Mouse (Mus musculus): ENCODE measurements at regions not wholly inside any gene's neighbourhood (a gene's known extent, or its start where the extent isn't known, plus 50 kb on each side); places are given as distances from the start of the nearest gene placed in this dataset.
"Not testable (repeated sequence)": the region's sequence is repeated elsewhere in the genome, so short reads cannot be mapped to it uniquely, and the experiment has no call there.

- DNase-seq (ENCODE audit: low spot score): not testable (repeated sequence)
These were observed 385.1 kb downstream of the Gm8797 start for GRCm38 (mm10) chr3:6135754-6136153.

DNA sequence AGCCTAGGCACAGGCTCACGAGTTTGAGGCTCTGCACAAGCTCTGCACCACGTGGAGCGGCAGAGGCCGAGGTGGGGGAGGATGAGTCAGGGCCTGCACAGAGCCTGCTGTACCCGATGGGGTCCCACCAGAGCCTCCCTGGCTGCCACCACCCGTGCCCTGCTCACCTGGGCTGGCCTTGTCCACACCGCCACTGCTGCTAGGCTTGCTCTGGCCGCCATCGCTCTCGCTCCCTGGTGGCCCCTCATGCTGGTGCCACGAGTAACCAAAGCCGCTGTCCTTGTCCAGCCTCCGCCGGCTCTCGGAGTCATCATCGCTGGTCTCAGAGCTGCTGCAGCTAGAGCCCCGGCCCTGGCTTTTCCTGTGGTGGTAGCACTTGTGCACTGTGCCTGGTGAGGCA lies 386.8 kb downstream of the Gm8797 start:
- no peak for DNase-seq (ENCODE audit: low spot score)

DNA sequence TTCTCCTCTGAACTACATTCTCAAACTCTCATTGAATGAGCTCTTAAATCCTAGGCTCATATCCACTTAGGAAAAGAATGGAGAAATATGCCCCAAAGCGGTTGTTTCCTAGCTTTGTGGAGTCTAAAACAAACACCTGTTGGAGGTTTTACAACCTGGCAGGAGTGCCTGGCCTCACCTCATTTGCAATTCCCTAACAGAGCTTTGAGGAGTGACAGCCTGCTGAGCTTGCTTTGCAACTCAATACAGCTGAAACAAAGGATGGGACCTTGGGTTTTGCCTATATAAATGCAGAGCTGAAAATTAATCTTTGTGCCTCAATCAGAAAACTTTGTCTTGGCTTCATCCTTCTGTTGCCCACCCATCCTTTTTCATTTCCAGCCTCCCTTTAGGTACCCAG lies 423.2 kb downstream of the Gm8797 start:
- no peak for DNase-seq (ENCODE audit: low spot score)

DNA sequence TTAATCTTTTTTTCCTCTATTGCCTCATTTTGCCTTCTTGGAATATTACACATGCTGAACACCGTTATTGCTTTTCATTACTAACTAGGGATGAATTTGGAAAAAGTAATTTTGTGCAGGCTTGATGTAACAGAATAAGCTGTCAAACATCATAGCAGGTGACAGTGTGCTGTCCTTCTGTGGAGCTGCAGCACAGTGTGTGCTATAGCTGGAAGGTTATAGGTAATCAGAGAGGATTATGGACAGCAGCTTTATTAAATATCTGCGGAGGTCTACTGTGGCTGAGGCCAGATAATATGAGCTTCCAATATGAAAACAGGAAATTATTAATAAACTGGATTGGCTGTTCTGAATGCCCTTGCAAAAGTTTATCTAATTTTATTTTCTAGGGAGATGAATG lies 431.9 kb downstream of the Gm8797 start:
- no peak for DNase-seq (ENCODE audit: low spot score)

- no peak for DNase-seq (ENCODE audit: low spot score)
These were observed 432.8 kb downstream of the Gm8797 start for GRCm38 (mm10) chr3:6183400-6183799.

DNA sequence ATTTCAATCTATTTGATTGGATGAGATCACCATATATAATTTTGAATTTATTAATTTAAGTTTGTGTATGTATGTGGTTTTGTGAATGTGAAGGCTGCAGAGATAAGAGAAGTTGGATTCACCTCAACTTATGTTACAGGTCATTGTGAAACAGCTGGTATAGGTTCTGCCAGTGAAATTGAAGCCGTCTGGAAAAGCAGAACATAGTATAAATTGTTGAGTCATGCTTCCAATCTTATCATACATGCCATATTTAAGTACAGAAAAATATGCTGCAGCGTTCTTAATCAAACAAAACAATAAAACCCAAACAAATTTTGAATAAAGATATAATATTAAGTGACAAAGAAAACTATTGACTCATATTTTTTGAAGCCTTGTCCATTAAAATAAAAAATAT lies 415.6 kb downstream of the 1700008P02Rik start:
- no peak for DNase-seq (ENCODE audit: low spot score)

DNA sequence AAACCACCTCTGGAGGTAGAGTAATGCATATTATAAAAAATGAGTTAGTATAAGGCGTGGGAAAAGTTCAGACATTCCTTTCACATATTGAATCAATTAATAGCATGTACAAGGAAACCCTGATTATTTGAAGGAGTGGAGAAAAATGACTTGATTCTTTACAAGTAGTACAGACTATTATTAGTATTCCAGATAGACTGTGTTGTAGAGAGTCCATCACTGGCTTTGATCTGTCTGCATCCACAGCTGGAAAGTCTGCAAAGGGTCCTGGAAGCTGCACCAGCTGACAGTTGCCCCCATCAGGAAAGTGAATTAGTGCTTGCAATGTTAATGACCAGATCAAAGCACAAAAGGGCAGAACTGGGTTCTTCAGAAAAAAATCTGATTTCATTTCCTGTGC lies 391.6 kb downstream of the 1700008P02Rik start:
- DNase-seq (ENCODE audit: low spot score): no peak
